Mouse (Mus musculus) kidney, embryonic 16.5 days (tissue): ENCODE results near the gene Hadh. TPM values are rescaled to one million over a fixed set of nuclear protein-coding genes. Genes with fewer than 3 reads are reported as not detected.

Experiments used
- ATAC-seq: fragments of 200-750 bp; cut with Nextera tagmentation; 2 replicates; pipeline ENCODE4 v1.8.0; 2017; ENCODE audit warnings: moderate TSS enrichment; ENCODE audit not compliant: low FRiP score, low TSS enrichment
- H3K27ac ChIP-seq: fragments of 300-500 bp; sonication (generic); 2 replicates; pipeline ENCODE4 v1.5.1; 2014; ENCODE audit warnings: low read length
- H3K27me3 ChIP-seq: fragments of 300-500 bp; sonication (generic); 2 replicates; pipeline ENCODE4 v1.6.1; 2014; ENCODE audit warnings: low read length, control low read depth, mixed read lengths; ENCODE audit not compliant: insufficient read depth
- H3K36me3 ChIP-seq: fragments of 300-500 bp; sonication (generic); 2 replicates; pipeline ENCODE4 v1.6.1; 2014; ENCODE audit warnings: low read length, control low read depth, mixed read lengths; ENCODE audit not compliant: insufficient read depth
- H3K4me1 ChIP-seq: fragments of 300-500 bp; sonication (generic); 2 replicates; pipeline ENCODE4 v1.6.1; 2014; ENCODE audit warnings: low read length, control low read depth, mixed read lengths; ENCODE audit not compliant: insufficient read depth
- H3K4me2 ChIP-seq: fragments of 300-500 bp; sonication (generic); replicated peaks from 2 replicates; pipeline ENCODE4 v1.6.1; 2014; ENCODE audit warnings: low read depth, low read length
- H3K4me3 ChIP-seq: fragments of 300-500 bp; sonication (generic); 2 replicates; pipeline ENCODE4 v1.5.1; 2014; ENCODE audit warnings: mild to moderate bottlenecking, low read length
- H3K9ac ChIP-seq: fragments of 300-500 bp; sonication (generic); replicated peaks from 2 replicates; pipeline ENCODE4 v1.6.1; 2014; ENCODE audit warnings: low read length
- H3K9me3 ChIP-seq: fragments of 300-500 bp; sonication (generic); 2 replicates; pipeline ENCODE4 v1.6.1; 2016; ENCODE audit warnings: low read length, control low read depth
- WGBS: fragments of 180-500 bp; shearing (Covaris S2); extraction: QIAGEN DNeasy Blood & Tissue Kit; methylation state at CpG from one replicate; pipeline ENCODE4 v1.1.7; 2014; 5-methylcytosine and 5-hydroxymethylcytosine counted together
- polyA plus RNA-seq: library from polyadenylated mRNA; unstranded; fragments of >200 nt; fragmentation: Nextera tagmentation; extraction: Ambion mirVana; gene quantifications from 2 replicates; pipeline ENCODE4 v1.2.1, GENCODE M21; 2015

The Hadh gene
- polyA plus RNA-seq, 1 experiment from 2014 or later: 132 TPM

GRCm38 (mm10) chr3:131302452-131303319 is 30.8 kb upstream of the Hadh start, which contains the start of gene Cyp2u1:
TSS of gene Cyp2u1 (minus strand) at chr3:131303227.
- 0 out of 2 replicates have a peak, but pooled peaks cover 3% of the 10 kb centered on the region for H3K4me1 ChIP-seq
- ATAC-seq: peak; percentile 99
- peak within 1 kb of the TSS; percentile 100 for H3K4me2 ChIP-seq
- under 1% methylated on average over 71 of the region's 71 CpGs for WGBS
- no peaks in the 10 kb centered on the region for H3K27me3 ChIP-seq
- H3K27ac ChIP-seq: no peak within 1 kb of the TSS
- H3K9ac ChIP-seq: peak within 1 kb of the TSS; percentile 69
- peak within 1 kb of the TSS; percentile 87 for H3K4me3 ChIP-seq
- H3K9me3 ChIP-seq: no peaks in the 10 kb centered on the region
- H3K36me3 ChIP-seq: no peaks in the 10 kb centered on the region

GRCm38 (mm10) chr3:131299908-131300307 is 28.0 kb upstream of the Hadh start:
- Histone ChIP-seq H3K27me3 (no peaks in the 10 kb centered on the region), H3K4me1 (0 out of 2 replicates have a peak, but pooled peaks cover 3% of the 10 kb centered on the region), H3K36me3 (no peaks in the 10 kb centered on the region), H3K9me3 (no peaks in the 10 kb centered on the region), H3K9ac (no peak overlapping the region), H3K4me3 (no peak overlapping the region), H3K4me2 (no peak overlapping the region), H3K27ac (no peak overlapping the region)
- ATAC-seq: no peak
- 5% methylated on average over 6 of the region's 6 CpGs for WGBS

GRCm38 (mm10) chr3:131299078-131299477 is 27.2 kb upstream of the Hadh start:
- Histone ChIP-seq H3K36me3 (no peaks in the 10 kb centered on the region), H3K4me2 (no peak overlapping the region), H3K27ac (no peak overlapping the region), H3K9me3 (no peaks in the 10 kb centered on the region), H3K4me1 (0 out of 2 replicates have a peak, but pooled peaks cover 3% of the 10 kb centered on the region), H3K9ac (no peak overlapping the region), H3K4me3 (no peak overlapping the region), H3K27me3 (no peaks in the 10 kb centered on the region)
- ATAC-seq: no peak
- WGBS: 73% methylated on average over 9 of the region's 9 CpGs

- H3K4me3 ChIP-seq: no peak overlapping the region
- no peaks in the 10 kb centered on the region for H3K9me3 ChIP-seq
- no peak for ATAC-seq
- no peak overlapping the region for H3K4me2 ChIP-seq
- 87% methylated on average over 7 of the region's 7 CpGs for WGBS
- H3K4me1 ChIP-seq: no peaks in the 10 kb centered on the region
- no peaks in the 10 kb centered on the region for H3K27me3 ChIP-seq
- H3K27ac ChIP-seq: no peak overlapping the region
- H3K9ac ChIP-seq: no peak overlapping the region
- no peaks in the 10 kb centered on the region for H3K36me3 ChIP-seq
These were observed 25.0 kb upstream of the Hadh start for GRCm38 (mm10) chr3:131296893-131297292.

GRCm38 (mm10) chr3:131295513-131296200 is 23.8 kb upstream of the Hadh start:
- Histone ChIP-seq H3K27ac (no peak overlapping the region), H3K4me1 (no peaks in the 10 kb centered on the region), H3K9ac (no peak overlapping the region), H3K9me3 (no peaks in the 10 kb centered on the region), H3K4me3 (no peak overlapping the region), H3K4me2 (no peak overlapping the region), H3K36me3 (no peaks in the 10 kb centered on the region), H3K27me3 (no peaks in the 10 kb centered on the region)
- 88% methylated on average over 12 of the region's 12 CpGs for WGBS
- no peak for ATAC-seq

- H3K27ac ChIP-seq: no peak overlapping the region
- no peak for ATAC-seq
- no peak overlapping the region for H3K4me2 ChIP-seq
- H3K4me3 ChIP-seq: no peak overlapping the region
- no peaks in the 10 kb centered on the region for H3K36me3 ChIP-seq
- no peaks in the 10 kb centered on the region for H3K9me3 ChIP-seq
- no peak overlapping the region for H3K9ac ChIP-seq
- WGBS: 67% methylated on average over 3 of the region's 3 CpGs
- H3K27me3 ChIP-seq: no peaks in the 10 kb centered on the region
- no peaks in the 10 kb centered on the region for H3K4me1 ChIP-seq
These were observed 22.6 kb upstream of the Hadh start for GRCm38 (mm10) chr3:131294503-131294902.

- no peaks in the 10 kb centered on the region for H3K4me1 ChIP-seq
- no peaks in the 10 kb centered on the region for H3K36me3 ChIP-seq
- no peak overlapping the region for H3K4me2 ChIP-seq
- no peak overlapping the region for H3K4me3 ChIP-seq
- H3K27ac ChIP-seq: no peak overlapping the region
- H3K27me3 ChIP-seq: no peaks in the 10 kb centered on the region
- H3K9me3 ChIP-seq: no peaks in the 10 kb centered on the region
- no peak for ATAC-seq
- no peak overlapping the region for H3K9ac ChIP-seq
- WGBS: 77% methylated on average over 3 of the region's 3 CpGs
These were observed 21.1 kb upstream of the Hadh start for GRCm38 (mm10) chr3:131292959-131293358.

GRCm38 (mm10) chr3:131292349-131292748 is 20.4 kb upstream of the Hadh start:
- no peaks in the 10 kb centered on the region for H3K27me3 ChIP-seq
- H3K36me3 ChIP-seq: no peaks in the 10 kb centered on the region
- WGBS: 84% methylated on average over 2 of the region's 2 CpGs
- no peak overlapping the region for H3K4me2 ChIP-seq
- H3K9me3 ChIP-seq: no peaks in the 10 kb centered on the region
- H3K9ac ChIP-seq: no peak overlapping the region
- no peaks in the 10 kb centered on the region for H3K4me1 ChIP-seq
- H3K4me3 ChIP-seq: no peak overlapping the region
- no peak for ATAC-seq
- no peak overlapping the region for H3K27ac ChIP-seq

- no peak for ATAC-seq
- Histone ChIP-seq H3K36me3 (no peaks in the 10 kb centered on the region), H3K4me3 (no peak overlapping the region), H3K4me1 (no peaks in the 10 kb centered on the region), H3K9me3 (no peaks in the 10 kb centered on the region), H3K4me2 (no peak overlapping the region), H3K27me3 (no peaks in the 10 kb centered on the region), H3K27ac (no peak overlapping the region), H3K9ac (no peak overlapping the region)
- WGBS: 92% methylated on average over 4 of the region's 4 CpGs
These were observed 20.0 kb upstream of the Hadh start for GRCm38 (mm10) chr3:131291890-131292289.

- Histone ChIP-seq H3K4me3 (no peak overlapping the region), H3K4me1 (peaks cover 30% of the 10 kb centered on the region), H3K27ac (no peak overlapping the region), H3K9ac (no peak overlapping the region), H3K4me2 (no peak overlapping the region), H3K36me3 (no peaks in the 10 kb centered on the region), H3K9me3 (no peaks in the 10 kb centered on the region), H3K27me3 (no peaks in the 10 kb centered on the region)
- WGBS: 72% methylated on average over 4 of the region's 4 CpGs
- ATAC-seq: no peak
These were observed 2.2 kb upstream of the Hadh start for GRCm38 (mm10) chr3:131274151-131274550.
